Comparison of ENCODE assay signal across 20 mouse cellular contexts in the genomic region with DNA sequence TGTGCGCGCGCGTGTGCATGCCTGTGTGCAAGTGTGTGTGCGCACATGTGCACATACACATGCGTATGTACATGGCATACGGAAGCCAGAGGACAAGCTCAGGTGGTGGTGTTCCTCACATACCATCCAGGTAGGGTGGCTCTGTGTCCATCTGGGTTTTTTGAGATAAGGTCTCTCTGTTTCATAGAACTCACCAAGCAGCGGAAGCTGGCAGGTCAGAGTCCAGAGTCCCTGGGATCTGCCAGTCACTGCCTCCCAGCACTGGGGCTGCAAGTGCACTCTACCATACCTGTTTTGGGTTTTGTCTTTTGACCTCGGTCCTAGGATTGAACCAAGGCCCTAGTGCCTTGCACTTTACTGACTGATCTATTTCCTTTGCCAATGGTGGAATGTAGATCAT. TPM values are rescaled to one million over a fixed set of nuclear protein-coding genes. Genes with fewer than 3 reads are reported as not detected.
DNase-seq lines count a peak whose midpoint lies in the region; ATAC-seq lines count a peak whose summit lies in the region.
"Had no signal": no experiment of that assay in that cellular context is flagged by ENCODE, and none has a peak within 500 bp of the region (broad histone marks: within the 10 kb centered on the region; RNA-seq: fewer than 3 reads in every experiment).

No protein-coding gene starts in this region.

- no peak overlapping the region for H3K9ac ChIP-seq in intestine, embryonic 16.5 days (ENCODE audit: low read depth, low read length)
- no peak overlapping the region for H3K9ac ChIP-seq in liver, embryonic 16.5 days (ENCODE audit: low read depth, low read length)
- H3K9ac ChIP-seq: embryonic facial prominence, embryonic 15.5 days; heart, embryonic 15.5 days; lung, embryonic 15.5 days; midbrain, embryonic 13.5 days; neural tube, embryonic 15.5 days had no signal

- no peak overlapping the region for H3K27ac ChIP-seq in intestine, embryonic 16.5 days (ENCODE audit: low read length)
- H3K27ac ChIP-seq in liver, embryonic 16.5 days (ENCODE audit: low read length): peak overlapping the region; percentile 44
- H3K27ac ChIP-seq in midbrain, embryonic 10.5 days (replicated peaks): no peak overlapping the region
- H3K27ac ChIP-seq: embryonic facial prominence, embryonic 15.5 days; forebrain, embryonic 10.5 days; heart, embryonic 15.5 days; left cerebral cortex, adult 2 months; lung, embryonic 15.5 days; midbrain, embryonic 13.5 days; neural tube, embryonic 15.5 days had no signal

- H3K4me2 ChIP-seq in intestine, embryonic 16.5 days (ENCODE audit: low read depth, low read length): no peak overlapping the region
- no peak overlapping the region for H3K4me2 ChIP-seq in liver, embryonic 16.5 days (ENCODE audit: low read depth, low read length)
- H3K4me2 ChIP-seq: embryonic facial prominence, embryonic 15.5 days; heart, embryonic 15.5 days; lung, embryonic 15.5 days; midbrain, embryonic 13.5 days; neural tube, embryonic 15.5 days had no signal

- 93% methylated on average over 9 of the region's 9 CpGs for WGBS in intestine, embryonic 16.5 days
- 92% methylated on average over 9 of the region's 9 CpGs for WGBS in liver, embryonic 16.5 days (ENCODE audit: insufficient replicate concordance)
- WGBS in midbrain, embryonic 10.5 days: 96% methylated on average over 9 of the region's 9 CpGs

- H3K36me3 ChIP-seq in intestine, embryonic 16.5 days (ENCODE audit: control insufficient read depth, insufficient read depth, low read length): peaks cover 2% of the 10 kb centered on the region; the same call in 1 of the 2 replicates
- peaks cover 6% of the 10 kb centered on the region for H3K36me3 ChIP-seq in liver, embryonic 16.5 days (ENCODE audit: control insufficient read depth, insufficient read depth)
- peaks cover 34% of the 10 kb centered on the region for H3K36me3 ChIP-seq in midbrain, embryonic 10.5 days

- DNase-seq in kidney, adult 8-10 months: peak; percentile 77 to 82
- DNase-seq in kidney, postnatal 36 days: peak; percentile 80 to 85
- DNase-seq in frontal cortex, postnatal 10 days (ENCODE audit: low spot score in 2 of 2): no peak
- DNase-seq in midbrain, embryonic 10.5 days (ENCODE audit: low spot score): no peak
- DNase-seq in cerebellum, adult 11 months: no peak
- DNase-seq: cerebellum, postnatal 10 days; embryo, embryonic 11 days; gastrocnemius, postnatal 14 days; thymus, postnatal 4 days had no signal

- no peak overlapping the region for H3K4me3 ChIP-seq in intestine, embryonic 16.5 days (ENCODE audit: low read length)
- no peak overlapping the region for H3K4me3 ChIP-seq in liver, embryonic 16.5 days (ENCODE audit: low read depth, low read length)
- H3K4me3 ChIP-seq in midbrain, embryonic 10.5 days: no peak overlapping the region
- H3K4me3 ChIP-seq: embryonic facial prominence, embryonic 15.5 days; forebrain, embryonic 10.5 days; heart, embryonic 15.5 days; left cerebral cortex, adult 2 months; lung, embryonic 15.5 days; midbrain, embryonic 13.5 days; myocyte; neural tube, embryonic 15.5 days had no signal

- no peaks in the 10 kb centered on the region for H3K27me3 ChIP-seq in intestine, embryonic 16.5 days (replicated peaks; ENCODE audit: control insufficient read depth, insufficient read depth, low read length)
- H3K27me3 ChIP-seq in liver, embryonic 16.5 days (ENCODE audit: control insufficient read depth, insufficient read depth, low read depth, low read length): no peaks in the 10 kb centered on the region
- H3K27me3 ChIP-seq in midbrain, embryonic 10.5 days (ENCODE audit: low read depth, poor library complexity, severe bottlenecking): no peaks in the 10 kb centered on the region
- H3K27me3 ChIP-seq: embryonic facial prominence, embryonic 15.5 days; heart, embryonic 15.5 days; lung, embryonic 15.5 days; midbrain, embryonic 13.5 days; neural tube, embryonic 15.5 days had no signal

- peaks cover 7% of the 10 kb centered on the region; the same call in 1 of the 2 replicates for H3K4me1 ChIP-seq in intestine, embryonic 16.5 days (ENCODE audit: control insufficient read depth, insufficient read depth, low read length)
- peaks cover 12% of the 10 kb centered on the region for H3K4me1 ChIP-seq in liver, embryonic 16.5 days (ENCODE audit: control insufficient read depth, low read depth, low read length)
- no peaks in the 10 kb centered on the region for H3K4me1 ChIP-seq in midbrain, embryonic 10.5 days
- H3K4me1 ChIP-seq: embryonic facial prominence, embryonic 15.5 days; forebrain, embryonic 10.5 days; lung, embryonic 15.5 days; midbrain, embryonic 13.5 days; neural tube, embryonic 15.5 days had no signal

- H3K9me3 ChIP-seq in intestine, embryonic 16.5 days (ENCODE audit: control insufficient read depth, low read length): no peaks in the 10 kb centered on the region
- H3K9me3 ChIP-seq in liver, embryonic 16.5 days (replicated peaks; ENCODE audit: control insufficient read depth, low read length): no peaks in the 10 kb centered on the region
- H3K9me3 ChIP-seq in midbrain, embryonic 10.5 days (replicated peaks): no peaks in the 10 kb centered on the region
- H3K9me3 ChIP-seq: embryonic facial prominence, embryonic 15.5 days; forebrain, embryonic 10.5 days; heart, embryonic 15.5 days; lung, embryonic 15.5 days; midbrain, embryonic 13.5 days; neural tube, embryonic 15.5 days had no signal

- ATAC-seq in intestine, embryonic 16.5 days: peak; percentile 57
- ATAC-seq in liver, embryonic 16.5 days (ENCODE audit: low read depth): peak; percentile 63
- ATAC-seq: inflammation-experienced regulatory T-cells, adult 6 months; midbrain, embryonic 13.5 days had no signal

RNA-seq across cellular contexts. Expression of a gene that starts 11.7 kb away (rescaled TPM):
- polyA plus RNA-seq in intestine, embryonic 16.5 days (2015; fragmentation: Nextera tagmentation; extraction: Ambion mirVana): 17.5 and 20.7 TPM in 2 replicates
- polyA plus RNA-seq in liver, embryonic 16.5 days (2015; fragmentation: Nextera tagmentation; extraction: Ambion mirVana): 4.9 and 5.3 TPM in 2 replicates
- polyA plus RNA-seq in midbrain, embryonic 10.5 days (2016; fragmentation: Nextera tagmentation; extraction: Ambion mirVana): 3.3 and 3.6 TPM in 2 replicates

RNA-seq across cellular contexts. Expression of a gene that starts 33.8 kb away (rescaled TPM):
- 22.3 and 24.8 TPM in 2 replicates for polyA plus RNA-seq in intestine, embryonic 16.5 days (2015; fragmentation: Nextera tagmentation; extraction: Ambion mirVana)
- 7.0 and 8.6 TPM in 2 replicates for polyA plus RNA-seq in liver, embryonic 16.5 days (2015; fragmentation: Nextera tagmentation; extraction: Ambion mirVana)
- polyA plus RNA-seq in midbrain, embryonic 10.5 days (2016; fragmentation: Nextera tagmentation; extraction: Ambion mirVana): 16.0 and 19.0 TPM in 2 replicates

Comparison
In these comparisons a context has a peak if more than half of its experiments do, and no peak if none do; other contexts are left out.
1. DNase-seq: peak in kidney, adult 8-10 months (2 of 2) and kidney, postnatal 36 days (2 of 2); none in frontal cortex, postnatal 10 days (0 of 2), midbrain, embryonic 10.5 days (single experiment) and cerebellum, adult 11 months (single experiment).